ENCODE assay signal across 8 mouse cellular contexts in the genomic region with DNA sequence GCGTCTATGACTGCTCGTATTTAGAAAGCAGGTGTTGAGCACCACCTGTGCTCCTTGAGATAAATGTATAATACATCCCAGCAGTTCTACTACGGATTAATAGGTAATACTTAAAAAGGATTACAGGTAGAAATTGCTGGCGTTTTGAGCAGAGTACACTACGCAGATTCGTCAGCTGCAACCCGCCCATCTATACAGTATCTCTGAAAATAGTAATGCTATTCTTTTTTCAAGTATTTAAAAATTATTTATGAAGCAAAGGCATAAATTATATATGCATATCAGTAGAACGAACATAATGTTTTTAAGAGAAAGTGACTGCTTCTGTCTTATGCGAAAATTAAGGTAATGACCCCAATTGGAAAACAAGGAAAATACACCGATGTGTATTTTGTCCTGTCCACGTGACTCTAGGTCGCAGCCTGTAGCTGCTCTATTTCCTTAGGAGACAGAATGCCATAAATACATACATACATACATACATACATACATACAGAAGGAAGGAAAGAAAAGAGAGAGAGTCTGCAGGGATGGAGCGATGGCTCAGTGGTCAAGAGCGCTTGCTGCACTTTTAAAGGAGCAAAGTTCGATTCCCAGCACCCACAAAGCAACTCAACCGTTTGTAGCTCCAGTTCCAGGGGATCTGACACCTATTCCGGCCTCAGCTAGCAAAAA. TPM values are rescaled to one million over a fixed set of nuclear protein-coding genes. Genes with fewer than 3 reads are reported as not detected.
DNase-seq lines count a peak whose midpoint lies in the region; ATAC-seq and TF ChIP-seq lines count a peak whose summit lies in the region.

No protein-coding gene starts in this region.

- no peaks in the 10 kb centered on the region for H3K27me3 ChIP-seq in heart, embryonic 11.5 days (ENCODE audit: control insufficient read depth, insufficient read depth, low read length)
- no peaks in the 10 kb centered on the region for H3K27me3 ChIP-seq in ES-Bruce4 (ENCODE audit: control insufficient read depth, insufficient read depth, low read length, poor library complexity, severe bottlenecking)
- no peaks in the 10 kb centered on the region for H3K27me3 ChIP-seq in forebrain, embryonic 14.5 days (replicated peaks; ENCODE audit: control insufficient read depth, insufficient read depth, low read length)
- no peaks in the 10 kb centered on the region for H3K27me3 ChIP-seq in liver, embryonic 12.5 days (replicated peaks)
- H3K27me3 ChIP-seq in stomach, postnatal 0 days (ENCODE audit: control insufficient read depth, insufficient read depth, low read length) = no peaks in the 10 kb centered on the region

- no peak for TF ChIP-seq POLR2A in ES-Bruce4 (IDR thresholded peaks at IDR 0.05; ENCODE audit: insufficient read depth, low read length)

- H3K27ac ChIP-seq in heart, embryonic 11.5 days (ENCODE audit: low read depth, low read length) = peak overlapping the region; percentile 70
- H3K27ac ChIP-seq in ES-Bruce4 (ENCODE audit: insufficient read depth, low read length) = peak overlapping the region; percentile 39; the same call in 1 of the 2 replicates
- H3K27ac ChIP-seq in forebrain, embryonic 14.5 days (ENCODE audit: low read depth, low read length) = peak overlapping the region; percentile 85
- peak overlapping the region; percentile 76 for H3K27ac ChIP-seq in liver, embryonic 12.5 days
- no peak overlapping the region; the same call in 1 of the 2 replicates for H3K27ac ChIP-seq in stomach, postnatal 0 days (replicated peaks)

- peak overlapping the region; percentile 52 for H3K9ac ChIP-seq in heart, embryonic 11.5 days (ENCODE audit: low read depth, low read length)
- H3K9ac ChIP-seq in ES-Bruce4 (ENCODE audit: low read depth, poor library complexity, severe bottlenecking) = peak overlapping the region; percentile 68
- peak overlapping the region; percentile 54 for H3K9ac ChIP-seq in forebrain, embryonic 14.5 days (ENCODE audit: low read length)
- H3K9ac ChIP-seq in liver, embryonic 12.5 days = peak overlapping the region; percentile 60
- no peak overlapping the region for H3K9ac ChIP-seq in stomach, postnatal 0 days (ENCODE audit: low read length)

- no peak for TF ChIP-seq CTCF in ES-Bruce4 (IDR thresholded peaks at IDR 0.05; ENCODE audit: low read depth, low read length)
- no peak for TF ChIP-seq CTCF in stomach, postnatal 0 days (IDR thresholded peaks at IDR 0.05; ENCODE audit: low read depth)

- no peak for DNase-seq in heart, postnatal 10 days
- DNase-seq in forebrain, embryonic 14.5 days (ENCODE audit: low spot score) = peak; percentile 56
- DNase-seq in stomach, postnatal 0 days (ENCODE audit: low spot score) = no peak
- no peak for DNase-seq in spleen, postnatal 36 days (ENCODE audit: low spot score in 2 of 2)
- no peak for DNase-seq in gastrocnemius, postnatal 25 days

- no peaks in the 10 kb centered on the region for H3K36me3 ChIP-seq in heart, embryonic 11.5 days (ENCODE audit: control insufficient read depth, insufficient read depth, low read length)
- no peaks in the 10 kb centered on the region for H3K36me3 ChIP-seq in ES-Bruce4 (ENCODE audit: control insufficient read depth, insufficient read depth, low read length, poor library complexity, severe bottlenecking)
- H3K36me3 ChIP-seq in forebrain, embryonic 14.5 days (ENCODE audit: control insufficient read depth, insufficient read depth, low read length) = no peaks in the 10 kb centered on the region
- no peaks in the 10 kb centered on the region for H3K36me3 ChIP-seq in liver, embryonic 12.5 days
- H3K36me3 ChIP-seq in stomach, postnatal 0 days (ENCODE audit: control insufficient read depth, insufficient read depth, low read length) = no peaks in the 10 kb centered on the region

- H3K9me3 ChIP-seq in heart, embryonic 11.5 days (replicated peaks; ENCODE audit: control insufficient read depth, low read length) = no peaks in the 10 kb centered on the region
- H3K9me3 ChIP-seq in ES-Bruce4 (replicated peaks; ENCODE audit: control insufficient read depth, insufficient read depth, low read length, poor library complexity, severe bottlenecking) = no peaks in the 10 kb centered on the region
- H3K9me3 ChIP-seq in forebrain, embryonic 14.5 days (replicated peaks; ENCODE audit: control insufficient read depth, low read length) = no peaks in the 10 kb centered on the region
- H3K9me3 ChIP-seq in liver, embryonic 12.5 days (replicated peaks) = no peaks in the 10 kb centered on the region
- no peaks in the 10 kb centered on the region for H3K9me3 ChIP-seq in stomach, postnatal 0 days (ENCODE audit: control insufficient read depth, low read length)

- peaks cover 5% of the 10 kb centered on the region; the same call in 1 of the 2 replicates for H3K4me1 ChIP-seq in heart, embryonic 11.5 days (ENCODE audit: control insufficient read depth, insufficient read depth, low read length)
- no peaks in the 10 kb centered on the region for H3K4me1 ChIP-seq in ES-Bruce4 (ENCODE audit: control insufficient read depth, insufficient read depth, low read length)
- H3K4me1 ChIP-seq in forebrain, embryonic 14.5 days (ENCODE audit: control insufficient read depth, insufficient read depth, low read length) = peaks cover 10% of the 10 kb centered on the region; the same call in 1 of the 2 replicates
- H3K4me1 ChIP-seq in liver, embryonic 12.5 days = peaks cover 41% of the 10 kb centered on the region
- no peaks in the 10 kb centered on the region for H3K4me1 ChIP-seq in stomach, postnatal 0 days (replicated peaks; ENCODE audit: control insufficient read depth, insufficient read depth)

- H3K4me2 ChIP-seq in heart, embryonic 11.5 days = peak overlapping the region; percentile 63
- peak overlapping the region; percentile 48 for H3K4me2 ChIP-seq in forebrain, embryonic 14.5 days (ENCODE audit: low read length)
- peak overlapping the region; percentile 85 for H3K4me2 ChIP-seq in liver, embryonic 12.5 days
- H3K4me2 ChIP-seq in stomach, postnatal 0 days (replicated peaks; ENCODE audit: low read depth) = peak overlapping the region; percentile 61

- no peak for TF ChIP-seq EP300 in ES-Bruce4 (IDR thresholded peaks at IDR 0.05; ENCODE audit: insufficient read depth, low read depth, low read length)
- TF ChIP-seq EP300 in stomach, postnatal 0 days (optimal IDR thresholded peaks at IDR 0.05) = no peak

- intact Hi-C loops in heart, postnatal 10 days (cut with DNase I) = loop anchor here (2.0 to 10.0 kb wide), 4 partner anchors 66 to 739 kb away; a partner anchor contains a TSS

- H3K4me3 ChIP-seq in heart, embryonic 11.5 days (ENCODE audit: low read depth, low read length) = peak overlapping the region; percentile 80
- peak overlapping the region; percentile 64 for H3K4me3 ChIP-seq in ES-Bruce4 (ENCODE audit: low read depth, low read length)
- peak overlapping the region; percentile 78 for H3K4me3 ChIP-seq in forebrain, embryonic 14.5 days (ENCODE audit: low read depth, low read length)
- H3K4me3 ChIP-seq in liver, embryonic 12.5 days = peak overlapping the region; percentile 74
- peak overlapping the region; percentile 78 for H3K4me3 ChIP-seq in stomach, postnatal 0 days (ENCODE audit: low read depth, low read length)

- peak; percentile 62 for ATAC-seq in heart, embryonic 11.5 days (replicated peaks; ENCODE audit: insufficient number of reproducible peaks, low FRiP score, low TSS enrichment)
- ATAC-seq in forebrain, embryonic 14.5 days = peak; percentile 71
- peak; percentile 52 for ATAC-seq in liver, embryonic 12.5 days
- ATAC-seq in stomach, postnatal 0 days (ENCODE audit: low FRiP score, low TSS enrichment) = peak; percentile 55

- under 1% methylated on average over 17 of the region's 17 CpGs for WGBS in heart, embryonic 11.5 days (ENCODE audit: insufficient replicate concordance)
- under 1% methylated on average over 17 of the region's 17 CpGs for WGBS in forebrain, embryonic 14.5 days
- under 1% methylated on average over 17 of the region's 17 CpGs for WGBS in liver, embryonic 12.5 days (ENCODE audit: insufficient replicate concordance)
- under 1% methylated on average over 17 of the region's 17 CpGs for WGBS in stomach, postnatal 0 days

RNA-seq across cellular contexts. Expression of a gene that starts 0.6 kb away (rescaled TPM):
- polyA plus RNA-seq in heart, embryonic 11.5 days (2014; fragmentation: Nextera tagmentation; extraction: Ambion mirVana) = 27.1 and 27.7 TPM in 2 replicates
- total RNA-seq in heart, postnatal 10 days (2021) = 10 to 100 TPM; 10.9 to 11.3 TPM
- polyA plus RNA-seq in ES-Bruce4 (2011; ENCODE audit: insufficient read depth, insufficient read length, low read depth, missing spikeins) = 54.3 and 57.4 TPM in 2 replicates
- polyA plus RNA-seq in forebrain, embryonic 14.5 days (2014; fragmentation: Nextera tagmentation; extraction: Ambion mirVana) = 36.3 and 43.2 TPM in 2 replicates
- 21.1 and 21.8 TPM in 2 replicates for polyA plus RNA-seq in liver, embryonic 12.5 days (2016; fragmentation: Nextera tagmentation; extraction: Ambion mirVana)
- polyA plus RNA-seq in stomach, postnatal 0 days (2015; fragmentation: Nextera tagmentation; extraction: Ambion mirVana) = 10.5 and 11.6 TPM in 2 replicates
- 1 to 10 TPM; 3.2 to 3.7 TPM for total RNA-seq in gastrocnemius, postnatal 25 days (2021)

RNA-seq across cellular contexts. Expression of a gene that starts 5.5 kb away (rescaled TPM):
- polyA plus RNA-seq in heart, embryonic 11.5 days (2014; fragmentation: Nextera tagmentation; extraction: Ambion mirVana) = 0.15 and 0.29 TPM in 2 replicates
- under 1 TPM in 1 of 2 experiments, not detected in 1; 0.43 TPM for total RNA-seq in heart, postnatal 10 days (2021)
- 0.67 TPM in 1 of 2 replicates, not detected in the other for polyA plus RNA-seq in ES-Bruce4 (2011; ENCODE audit: insufficient read depth, insufficient read length, low read depth, missing spikeins)
- 0.12 and 0.14 TPM in 2 replicates for polyA plus RNA-seq in forebrain, embryonic 14.5 days (2014; fragmentation: Nextera tagmentation; extraction: Ambion mirVana)
- 2.5 and 2.6 TPM in 2 replicates for polyA plus RNA-seq in liver, embryonic 12.5 days (2016; fragmentation: Nextera tagmentation; extraction: Ambion mirVana)
- polyA plus RNA-seq in stomach, postnatal 0 days (2015; fragmentation: Nextera tagmentation; extraction: Ambion mirVana) = 0.22 and 0.28 TPM in 2 replicates
- under 1 TPM in 1 of 2 experiments, not detected in 1; 0.19 TPM for total RNA-seq in gastrocnemius, postnatal 25 days (2021)
